Mouse (Mus musculus): Measurements from ENCODE around the gene Gm3336.

DNA sequence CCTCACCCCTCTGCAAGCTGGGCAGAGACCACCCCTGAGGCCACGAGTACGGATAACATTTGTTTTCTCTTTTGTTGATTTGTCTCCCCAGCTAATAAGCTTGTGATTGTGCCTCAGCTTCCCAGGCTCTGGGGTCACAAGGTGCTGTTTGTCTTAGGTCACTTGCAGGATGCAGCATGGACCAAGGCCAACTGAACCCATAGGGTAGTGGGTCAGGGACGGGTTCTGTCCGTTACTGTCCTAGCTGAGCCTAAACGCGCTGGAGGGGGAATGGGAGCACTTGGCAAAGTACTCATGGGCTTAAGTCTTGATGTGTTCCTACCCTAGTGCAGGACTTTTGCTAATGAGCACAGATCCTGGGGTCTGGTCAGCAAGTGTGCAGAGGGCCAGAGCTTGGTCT, 49.2 kb downstream of the Gm3336 start:
- no peak for TF ChIP-seq CTCF (IDR thresholded peaks at IDR 0.05; ENCODE audit: borderline replicate concordance, insufficient read depth, low read length)
- no peak for TF ChIP-seq POLR2A (IDR thresholded peaks at IDR 0.05; ENCODE audit: low read depth, low read length)
